Mouse (Mus musculus) embryonic facial prominence, embryonic 10.5 days (tissue): ENCODE data around the gene Chmp2b. TPM values are rescaled to one million over a fixed set of nuclear protein-coding genes. Genes with fewer than 3 reads are reported as not detected.

Source experiments
- DNase-seq: peaks from one replicate; pipeline ENCODE4 v3.0.0-alpha.2; 2017; ENCODE audit warnings: low spot score
- H3K27ac ChIP-seq: fragments of 300-500 bp; sonication (generic); replicated peaks from 2 replicates; pipeline ENCODE4 v1.5.1; 2016; ENCODE audit warnings: mild to moderate bottlenecking
- H3K27me3 ChIP-seq: fragments of 300-500 bp; sonication (generic); replicated peaks from 2 replicates; pipeline ENCODE4 v1.6.1; 2016; ENCODE audit warnings: low read depth, mild to moderate bottlenecking; ENCODE audit not compliant: poor library complexity, severe bottlenecking
- H3K36me3 ChIP-seq: fragments of 300-500 bp; sonication (generic); replicated peaks from 2 replicates; pipeline ENCODE4 v1.6.1; 2016; ENCODE audit warnings: mild to moderate bottlenecking, moderate library complexity
- H3K4me1 ChIP-seq: fragments of 300-500 bp; sonication (generic); 2 replicates; pipeline ENCODE4 v1.6.1; 2016
- H3K4me3 ChIP-seq: fragments of 300-500 bp; sonication (generic); 2 replicates; pipeline ENCODE4 v1.5.1; 2016; ENCODE audit warnings: mild to moderate bottlenecking, moderate library complexity
- H3K9me3 ChIP-seq: fragments of 300-500 bp; sonication (generic); 2 replicates; pipeline ENCODE4 v1.6.1; 2016; ENCODE audit warnings: mild to moderate bottlenecking
- WGBS: fragments of 180-500 bp; shearing (Covaris S2); methylation state at CpG from one replicate; pipeline ENCODE4 v1.1.7; 2016; 5-methylcytosine and 5-hydroxymethylcytosine counted together
- polyA plus RNA-seq: library from polyadenylated mRNA; unstranded; fragments of >200 nt; fragmentation: Nextera tagmentation; extraction: Ambion mirVana; gene quantifications from 2 replicates; pipeline ENCODE4 v1.2.1, GENCODE M21; 2016

The Chmp2b gene
- polyA plus RNA-seq, 1 experiment from 2014 or later, result 60.9 TPM

DNA sequence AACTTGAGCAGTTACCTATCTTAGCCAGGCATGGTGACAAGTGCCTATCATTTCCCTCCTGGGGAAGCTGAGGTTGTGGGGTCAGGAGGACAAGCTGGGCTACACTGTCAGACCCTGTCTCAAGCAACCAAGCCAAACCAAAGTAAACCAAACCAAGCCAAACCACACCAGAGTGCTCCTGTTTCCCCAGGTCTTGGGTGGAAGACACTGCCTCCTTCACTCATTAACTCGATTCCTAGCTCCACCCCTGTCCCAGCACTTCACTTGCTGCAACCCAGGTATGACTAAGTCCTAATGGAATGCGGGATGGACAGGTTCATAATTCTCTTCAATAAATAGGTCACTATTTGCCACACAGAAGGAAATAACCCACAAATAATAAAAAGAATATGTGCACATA lies 2.9 kb downstream of the Chmp2b start:
- Histone ChIP-seq H3K27me3 (no peaks in the 10 kb centered on the region), H3K4me1 (peaks cover 12% of the 10 kb centered on the region), H3K27ac (no peak overlapping the region), H3K9me3 (no peaks in the 10 kb centered on the region), H3K4me3 (no peak overlapping the region), H3K36me3 (no peaks in the 10 kb centered on the region; the same call in 1 of the 2 replicates)
- 95% methylated on average over 2 of the region's 2 CpGs for WGBS
- DNase-seq, result no peak

GRCm38 (mm10) chr16:65557369-65557768 lies 5.2 kb downstream of the Chmp2b start:
- DNase-seq, result no peak
- H3K27me3 ChIP-seq, result no peaks in the 10 kb centered on the region
- 53% methylated on average over 5 of the region's 5 CpGs for WGBS
- no peaks in the 10 kb centered on the region for H3K9me3 ChIP-seq
- no peaks in the 10 kb centered on the region; the same call in 1 of the 2 replicates for H3K36me3 ChIP-seq
- no peak overlapping the region for H3K4me3 ChIP-seq
- peaks cover 8% of the 10 kb centered on the region for H3K4me1 ChIP-seq
- H3K27ac ChIP-seq, result no peak overlapping the region

DNA sequence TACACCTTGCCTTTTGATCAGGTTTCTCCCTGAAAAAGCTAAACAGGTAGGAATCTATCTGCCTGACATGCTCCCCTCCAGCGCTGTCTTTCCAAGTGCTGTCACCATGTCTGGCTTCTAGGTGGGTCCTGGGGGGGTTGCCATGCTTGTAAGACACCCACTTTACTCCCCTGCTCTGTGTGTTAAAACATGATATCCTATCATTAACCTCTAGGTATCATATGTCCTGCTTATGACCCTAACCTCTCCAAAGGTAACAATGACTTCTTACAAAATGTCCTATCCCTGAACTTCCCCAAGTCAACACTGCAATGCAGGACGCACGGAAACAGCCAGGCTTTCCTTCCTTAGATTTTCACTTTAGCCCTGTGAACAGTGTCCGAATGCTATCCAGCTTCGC lies 8.3 kb downstream of the Chmp2b start:
- Histone ChIP-seq H3K27me3 (no peaks in the 10 kb centered on the region), H3K9me3 (no peaks in the 10 kb centered on the region), H3K27ac (no peak overlapping the region), H3K36me3 (peaks cover 3% of the 10 kb centered on the region; the same call in 1 of the 2 replicates), H3K4me1 (no peaks in the 10 kb centered on the region; the same call in 1 of the 2 replicates), H3K4me3 (no peak overlapping the region)
- no peak for DNase-seq
- WGBS, result 71% methylated on average over 5 of the region's 5 CpGs

GRCm38 (mm10) chr16:65550814-65551213 lies 11.7 kb downstream of the Chmp2b start:
- Histone ChIP-seq H3K36me3 (0 out of 2 replicates have a peak, but pooled peaks cover 3% of the 10 kb centered on the region), H3K9me3 (no peaks in the 10 kb centered on the region), H3K27me3 (no peaks in the 10 kb centered on the region), H3K27ac (no peak overlapping the region), H3K4me3 (no peak overlapping the region), H3K4me1 (no peaks in the 10 kb centered on the region; the same call in 1 of the 2 replicates)
- no peak for DNase-seq
- WGBS, result 69% methylated on average over 13 of the region's 13 CpGs

DNA sequence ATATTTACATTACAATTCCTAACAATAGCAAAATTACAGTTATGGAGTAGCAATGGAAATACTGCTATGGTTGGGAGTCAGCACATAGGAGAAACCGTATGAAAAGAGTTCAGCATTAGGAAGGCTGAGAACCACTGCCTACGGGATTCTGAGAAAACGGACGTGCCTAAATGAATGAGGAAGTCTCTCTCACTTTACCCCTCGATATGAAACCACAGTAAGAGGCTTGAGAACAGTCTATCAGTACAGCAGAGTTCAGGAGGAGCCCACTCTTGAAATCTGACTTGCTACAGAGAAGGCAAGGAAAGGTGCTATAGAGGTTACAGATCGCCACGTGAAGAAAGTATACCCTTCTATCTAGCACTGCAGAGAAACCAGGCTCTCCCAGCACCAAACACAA lies 13.6 kb downstream of the Chmp2b start:
- H3K4me1 ChIP-seq, result no peaks in the 10 kb centered on the region; the same call in 1 of the 2 replicates
- DNase-seq, result no peak
- no peaks in the 10 kb centered on the region for H3K27me3 ChIP-seq
- peaks cover 11% of the 10 kb centered on the region for H3K36me3 ChIP-seq
- no peak overlapping the region for H3K4me3 ChIP-seq
- WGBS, result 89% methylated on average over 7 of the region's 7 CpGs
- no peak overlapping the region for H3K27ac ChIP-seq
- no peaks in the 10 kb centered on the region for H3K9me3 ChIP-seq

GRCm38 (mm10) chr16:65543676-65544293 lies 18.7 kb downstream of the Chmp2b start:
- WGBS, result 92% methylated on average over 11 of the region's 11 CpGs
- H3K4me3 ChIP-seq, result no peak overlapping the region
- H3K27ac ChIP-seq, result no peak overlapping the region
- no peaks in the 10 kb centered on the region for H3K27me3 ChIP-seq
- DNase-seq, result no peak
- no peaks in the 10 kb centered on the region for H3K9me3 ChIP-seq
- no peaks in the 10 kb centered on the region for H3K4me1 ChIP-seq
- peaks cover 27% of the 10 kb centered on the region for H3K36me3 ChIP-seq

DNA sequence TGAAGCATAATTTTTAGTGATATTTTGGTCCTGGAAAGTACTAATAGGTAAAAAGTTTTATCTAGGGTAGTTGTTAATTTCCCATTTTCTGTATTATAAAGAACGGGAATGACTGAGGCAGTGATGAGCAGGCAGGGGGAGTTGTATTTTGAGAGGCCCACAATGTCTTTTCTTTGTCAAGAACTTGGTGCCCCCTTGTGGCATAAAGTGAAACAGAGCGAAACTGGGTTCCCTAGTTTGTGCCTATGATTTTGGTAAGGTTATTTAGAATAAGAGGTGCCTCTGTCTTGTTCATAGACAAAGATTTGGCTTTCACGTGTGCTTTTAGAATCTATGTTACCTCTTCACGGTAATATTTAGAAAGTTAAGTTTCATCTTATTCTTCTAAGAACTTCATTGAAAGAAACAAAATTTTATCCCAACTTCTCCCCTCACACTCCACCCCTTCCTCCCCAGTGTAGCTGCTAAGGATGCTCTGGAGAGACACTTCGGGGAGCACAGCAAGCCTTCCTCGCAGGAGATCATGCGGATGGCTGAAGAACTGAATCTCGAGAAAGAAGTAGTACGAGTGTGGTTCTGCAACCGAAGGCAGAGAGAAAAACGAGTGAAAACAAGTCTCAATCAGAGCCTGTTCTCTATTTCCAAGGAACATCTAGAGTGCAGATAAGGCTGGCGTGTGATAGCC lies 29.1 kb downstream of the Chmp2b start:
- no peak overlapping the region for H3K27ac ChIP-seq
- no peaks in the 10 kb centered on the region for H3K9me3 ChIP-seq
- DNase-seq, result peak; percentile 50
- no peaks in the 10 kb centered on the region for H3K27me3 ChIP-seq
- 32% methylated on average over 12 of the region's 12 CpGs for WGBS
- H3K4me3 ChIP-seq, result no peak overlapping the region
- peaks cover 7% of the 10 kb centered on the region; the same call in 1 of the 2 replicates for H3K4me1 ChIP-seq
- no peaks in the 10 kb centered on the region for H3K36me3 ChIP-seq

DNA sequence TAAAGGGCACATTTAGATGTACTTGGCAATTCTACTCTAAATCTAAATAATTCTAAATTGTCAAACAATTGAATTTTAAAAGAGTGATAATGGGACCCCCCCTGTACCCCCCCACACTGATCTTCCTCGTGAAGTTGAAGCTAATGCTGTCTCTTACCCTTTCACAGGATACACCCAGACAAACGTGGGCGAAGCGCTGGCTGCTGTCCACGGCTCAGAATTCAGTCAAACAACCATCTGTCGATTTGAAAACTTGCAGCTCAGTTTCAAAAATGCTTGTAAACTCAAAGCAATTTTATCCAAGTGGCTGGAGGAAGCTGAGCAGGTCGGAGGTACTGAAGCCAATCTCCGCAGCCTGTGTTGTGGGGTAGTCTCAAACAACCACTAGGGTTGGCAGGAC lies 30.9 kb downstream of the Chmp2b start:
- H3K27me3 ChIP-seq, result no peaks in the 10 kb centered on the region
- H3K27ac ChIP-seq, result no peak overlapping the region
- H3K9me3 ChIP-seq, result no peaks in the 10 kb centered on the region
- H3K4me1 ChIP-seq, result peaks cover 7% of the 10 kb centered on the region; the same call in 1 of the 2 replicates
- no peak overlapping the region for H3K4me3 ChIP-seq
- no peaks in the 10 kb centered on the region for H3K36me3 ChIP-seq
- no peak for DNase-seq
- 80% methylated on average over 8 of the region's 8 CpGs for WGBS

- Histone ChIP-seq H3K27me3 (no peaks in the 10 kb centered on the region), H3K4me3 (no peak overlapping the region), H3K4me1 (peaks cover 7% of the 10 kb centered on the region; the same call in 1 of the 2 replicates), H3K36me3 (no peaks in the 10 kb centered on the region), H3K27ac (no peak overlapping the region), H3K9me3 (no peaks in the 10 kb centered on the region)
- 5% methylated on average over 5 of the region's 5 CpGs for WGBS
- peak; percentile 35 for DNase-seq
These were observed 32.9 kb downstream of the Chmp2b start for GRCm38 (mm10) chr16:65529589-65529988.

- Histone ChIP-seq H3K4me1 (peaks cover 7% of the 10 kb centered on the region; the same call in 1 of the 2 replicates), H3K9me3 (no peaks in the 10 kb centered on the region), H3K27ac (no peak overlapping the region), H3K36me3 (no peaks in the 10 kb centered on the region), H3K4me3 (no peak overlapping the region), H3K27me3 (no peaks in the 10 kb centered on the region)
- DNase-seq, result no peak
- WGBS, result 87% methylated on average over 5 of the region's 5 CpGs
These were observed 35.8 kb downstream of the Chmp2b start for GRCm38 (mm10) chr16:65526695-65527094.

GRCm38 (mm10) chr16:65526004-65526403 lies 36.5 kb downstream of the Chmp2b start:
- DNase-seq, result no peak
- Histone ChIP-seq H3K4me1 (peaks cover 7% of the 10 kb centered on the region; the same call in 1 of the 2 replicates), H3K9me3 (no peaks in the 10 kb centered on the region), H3K36me3 (no peaks in the 10 kb centered on the region), H3K27ac (no peak overlapping the region), H3K27me3 (no peaks in the 10 kb centered on the region), H3K4me3 (no peak overlapping the region)
- 84% methylated on average over 2 of the region's 2 CpGs for WGBS

DNA sequence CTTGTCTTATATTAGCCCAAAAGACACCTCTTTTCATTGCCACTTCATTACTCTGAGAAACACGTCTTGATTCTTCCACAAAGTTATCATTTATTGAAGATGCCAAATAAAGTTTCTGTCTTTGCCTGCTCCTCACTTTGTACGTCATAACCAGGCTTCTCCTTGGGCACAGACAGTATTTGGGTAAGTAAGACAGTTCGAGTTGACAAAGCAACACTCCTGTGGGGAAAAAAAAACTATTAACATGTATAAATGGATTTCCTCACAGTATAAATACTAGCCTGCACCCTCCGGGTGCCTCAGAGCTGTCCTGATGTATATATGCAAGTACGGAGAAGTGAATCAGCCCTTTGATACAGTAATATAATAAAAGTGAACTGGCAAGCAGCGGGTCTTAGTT lies 42.3 kb downstream of the Chmp2b start, which contains the start of gene Pou1f1:
TSS of gene Pou1f1 (plus strand) at position 301 of the 400 bp plus-strand sequence.
- H3K4me3 ChIP-seq, result no peak within 1 kb of the TSS
- DNase-seq, result no peak
- no peak within 1 kb of the TSS for H3K27ac ChIP-seq
- no peaks in the 10 kb centered on the region for H3K27me3 ChIP-seq
- 89% methylated on average over 6 of the region's 6 CpGs for WGBS
- H3K4me1 ChIP-seq, result no peaks in the 10 kb centered on the region
- H3K36me3 ChIP-seq, result no peaks in the 10 kb centered on the region
- H3K9me3 ChIP-seq, result no peaks in the 10 kb centered on the region

- no peaks in the 10 kb centered on the region for H3K36me3 ChIP-seq
- H3K4me3 ChIP-seq, result no peak overlapping the region
- H3K27ac ChIP-seq, result no peak overlapping the region
- WGBS, result 48% methylated on average over 7 of the region's 7 CpGs
- peak; percentile 11 for DNase-seq
- peaks cover 9% of the 10 kb centered on the region for H3K4me1 ChIP-seq
- no peaks in the 10 kb centered on the region for H3K27me3 ChIP-seq
- no peaks in the 10 kb centered on the region for H3K9me3 ChIP-seq
These were observed 48.3 kb downstream of the Chmp2b start for GRCm38 (mm10) chr16:65514223-65514622.
